ENCODE assay signal across 13 mouse cellular contexts in genomic region chr4:152674140-152674539, GRCm38 (mm10).
A peak's percentile ranks its signal among the peaks of the same experiment; 100 is the strongest.
DNase-seq lines count a peak whose midpoint lies in the region; ATAC-seq and TF ChIP-seq lines count a peak whose summit lies in the region.
"Had no signal": no experiment of that assay in that cellular context is flagged by ENCODE, and none has a peak within 500 bp of the region (broad histone marks: within the 10 kb centered on the region; RNA-seq: fewer than 3 reads in every experiment).

No protein-coding gene starts in this region.

- no peak overlapping the region for H3K27ac ChIP-seq in kidney, embryonic 14.5 days (ENCODE audit: low read depth, low read length)
- H3K27ac ChIP-seq in forebrain, postnatal 0 days (ENCODE audit: low read depth, low read length) = no peak overlapping the region
- H3K27ac ChIP-seq in midbrain, embryonic 10.5 days (replicated peaks) = peak overlapping the region; percentile 65
- peak overlapping the region; percentile 37; the same call in 1 of the 2 replicates for H3K27ac ChIP-seq in neural tube, embryonic 15.5 days (replicated peaks)
- H3K27ac ChIP-seq: lung, embryonic 15.5 days; stomach, embryonic 15.5 days had no signal

- H3K9me3 ChIP-seq in kidney, embryonic 14.5 days (ENCODE audit: control insufficient read depth, low read length) = no peaks in the 10 kb centered on the region; the same call in 1 of the 2 replicates
- H3K9me3 ChIP-seq in forebrain, postnatal 0 days (ENCODE audit: low read length) = no peaks in the 10 kb centered on the region
- H3K9me3 ChIP-seq in midbrain, embryonic 10.5 days (replicated peaks) = peaks cover 22% of the 10 kb centered on the region; the same call in 1 of the 2 replicates
- H3K9me3 ChIP-seq in neural tube, embryonic 15.5 days (replicated peaks) = no peaks in the 10 kb centered on the region
- H3K9me3 ChIP-seq: lung, embryonic 15.5 days; stomach, embryonic 15.5 days had no signal

- H3K9ac ChIP-seq in kidney, embryonic 14.5 days (ENCODE audit: low read depth, low read length) = no peak overlapping the region
- no peak overlapping the region for H3K9ac ChIP-seq in forebrain, postnatal 0 days
- 0 out of 2 replicates have a peak overlapping the region, but pooled peaks have one; percentile 20 for H3K9ac ChIP-seq in neural tube, embryonic 15.5 days (replicated peaks)
- H3K9ac ChIP-seq: lung, embryonic 15.5 days; stomach, embryonic 15.5 days had no signal

- 5% methylated on average over 11 of the region's 11 CpGs for WGBS in kidney, embryonic 14.5 days
- 25% methylated on average over 11 of the region's 11 CpGs for WGBS in forebrain, postnatal 0 days
- WGBS in midbrain, embryonic 10.5 days = 63% methylated on average over 11 of the region's 11 CpGs
- 5% methylated on average over 11 of the region's 11 CpGs for WGBS in neural tube, embryonic 15.5 days

- H3K4me3 ChIP-seq in kidney, embryonic 14.5 days (ENCODE audit: low read length) = no peak overlapping the region
- H3K4me3 ChIP-seq in forebrain, postnatal 0 days (ENCODE audit: low read depth, low read length) = no peak overlapping the region
- no peak overlapping the region for H3K4me3 ChIP-seq in midbrain, embryonic 10.5 days
- no peak overlapping the region for H3K4me3 ChIP-seq in neural tube, embryonic 15.5 days (replicated peaks)
- H3K4me3 ChIP-seq: lung, embryonic 15.5 days; myocyte; stomach, embryonic 15.5 days had no signal

- H3K36me3 ChIP-seq in kidney, embryonic 14.5 days (ENCODE audit: control insufficient read depth, insufficient read depth, low read length) = no peaks in the 10 kb centered on the region
- no peaks in the 10 kb centered on the region for H3K36me3 ChIP-seq in forebrain, postnatal 0 days (ENCODE audit: insufficient read depth)
- H3K36me3 ChIP-seq in midbrain, embryonic 10.5 days = no peaks in the 10 kb centered on the region
- no peaks in the 10 kb centered on the region for H3K36me3 ChIP-seq in neural tube, embryonic 15.5 days
- H3K36me3 ChIP-seq: lung, embryonic 15.5 days; stomach, embryonic 15.5 days had no signal

- DNase-seq in kidney, postnatal 14 days = no peak
- DNase-seq in forebrain, postnatal 0 days = no peak
- DNase-seq in midbrain, embryonic 10.5 days (ENCODE audit: low spot score) = peak; percentile 42
- DNase-seq in thymus, postnatal 25 days = no peak
- DNase-seq in heart, postnatal 4 days = no peak
- DNase-seq: right cerebral cortex, postnatal 25 days had no signal

- H3K27me3 ChIP-seq in kidney, embryonic 14.5 days (ENCODE audit: control insufficient read depth, insufficient read depth, low read length) = 0 out of 2 replicates have a peak, but pooled peaks cover 2% of the 10 kb centered on the region
- H3K27me3 ChIP-seq in forebrain, postnatal 0 days (ENCODE audit: insufficient read depth, low read length) = no peaks in the 10 kb centered on the region
- H3K27me3 ChIP-seq in midbrain, embryonic 10.5 days (ENCODE audit: low read depth, poor library complexity, severe bottlenecking) = no peaks in the 10 kb centered on the region
- no peaks in the 10 kb centered on the region for H3K27me3 ChIP-seq in neural tube, embryonic 15.5 days (replicated peaks)
- H3K27me3 ChIP-seq: lung, embryonic 15.5 days; stomach, embryonic 15.5 days had no signal

- ATAC-seq in kidney, embryonic 14.5 days (ENCODE audit: low FRiP score, low TSS enrichment) = peak; percentile 81
- peak; percentile 43; the same call in 1 of the 2 replicates for ATAC-seq in forebrain, postnatal 0 days
- peak; percentile 68; the same call in 1 of the 2 replicates for ATAC-seq in neural tube, embryonic 15.5 days (ENCODE audit: low FRiP score)
- no peak for ATAC-seq in activated CD4-positive, CD25-positive, alpha-beta regulatory T cell, adult 4 months
- ATAC-seq: intestine, embryonic 16.5 days had no signal

- TF ChIP-seq CTCF in forebrain, postnatal 0 days (IDR thresholded peaks at IDR 0.05; ENCODE audit: low read depth) = no peak

- no peaks in the 10 kb centered on the region for H3K4me1 ChIP-seq in kidney, embryonic 14.5 days (ENCODE audit: control insufficient read depth, insufficient read depth, low read length)
- no peaks in the 10 kb centered on the region for H3K4me1 ChIP-seq in forebrain, postnatal 0 days (ENCODE audit: insufficient read depth)
- H3K4me1 ChIP-seq in midbrain, embryonic 10.5 days = peaks cover 22% of the 10 kb centered on the region
- H3K4me1 ChIP-seq in neural tube, embryonic 15.5 days = peaks cover 21% of the 10 kb centered on the region
- H3K4me1 ChIP-seq: lung, embryonic 15.5 days; stomach, embryonic 15.5 days had no signal

- no peak overlapping the region for H3K4me2 ChIP-seq in kidney, embryonic 14.5 days (replicated peaks; ENCODE audit: low read depth, low read length)
- H3K4me2 ChIP-seq in forebrain, postnatal 0 days (ENCODE audit: low read depth) = no peak overlapping the region
- no peak overlapping the region for H3K4me2 ChIP-seq in neural tube, embryonic 15.5 days
- H3K4me2 ChIP-seq: lung, embryonic 15.5 days; stomach, embryonic 15.5 days had no signal

Comparison
In these comparisons a context has a peak if more than half of its experiments do, and no peak if none do; other contexts are left out.
1. H3K27ac ChIP-seq: peak in midbrain, embryonic 10.5 days (single experiment) and neural tube, embryonic 15.5 days (single experiment); none in kidney, embryonic 14.5 days (single experiment) and forebrain, postnatal 0 days (single experiment).